Mouse (Mus musculus) spleen, adult 12 weeks (tissue): ENCODE results near the gene Yipf1.
"Not testable (repeated sequence)": the region's sequence is repeated elsewhere in the genome, so short reads cannot be mapped to it uniquely, and the experiment has no call there.

Experiments
- DNase-seq: peaks from one replicate; pipeline ENCODE4 v3.0.0; 2022; ENCODE audit warnings: low spot score

Gene Yipf1

GRCm38 (mm10) chr4:107323113-107323512 is 8.9 kb downstream of the Yipf1 start:
- DNase-seq = no peak

- no peak for DNase-seq
Observed at GRCm38 (mm10) chr4:107328530-107328929, 14.4 kb downstream of the Yipf1 start.

- DNase-seq = no peak
Observed at GRCm38 (mm10) chr4:107333514-107333913, 19.4 kb downstream of the Yipf1 start.

GRCm38 (mm10) chr4:107336356-107336755 is 22.2 kb downstream of the Yipf1 start:
- no peak for DNase-seq

- no peak for DNase-seq
Observed at GRCm38 (mm10) chr4:107337455-107337854, 23.3 kb downstream of the Yipf1 start.

- DNase-seq = no peak
Observed at GRCm38 (mm10) chr4:107341354-107341753, 27.2 kb downstream of the Yipf1 start.

- DNase-seq = no peak
Observed at GRCm38 (mm10) chr4:107344612-107345011, 30.4 kb downstream of the Yipf1 start.

- DNase-seq = no peak
Observed at GRCm38 (mm10) chr4:107347221-107347620, 33.1 kb downstream of the Yipf1 start.

- DNase-seq = no peak
Observed at GRCm38 (mm10) chr4:107348529-107349310, 34.6 kb downstream of the Yipf1 start.

- DNase-seq = no peak
Observed at GRCm38 (mm10) chr4:107349311-107350008, 35.3 kb downstream of the Yipf1 start.

- DNase-seq = no peak
Observed at GRCm38 (mm10) chr4:107351368-107351767, 37.2 kb downstream of the Yipf1 start.

- no peak for DNase-seq
Observed at GRCm38 (mm10) chr4:107353612-107354011, 39.4 kb downstream of the Yipf1 start.

GRCm38 (mm10) chr4:107354126-107354525 is 40.0 kb downstream of the Yipf1 start:
- DNase-seq = no peak

GRCm38 (mm10) chr4:107354543-107354942 is 40.4 kb downstream of the Yipf1 start:
- no peak for DNase-seq

GRCm38 (mm10) chr4:107357172-107357571 is 43.0 kb downstream of the Yipf1 start:
- not testable (repeated sequence) for DNase-seq

- DNase-seq = no peak
Observed at GRCm38 (mm10) chr4:107358460-107358859, 44.3 kb downstream of the Yipf1 start.

- no peak for DNase-seq
Observed at GRCm38 (mm10) chr4:107360457-107361145, 46.4 kb downstream of the Yipf1 start.

- DNase-seq = no peak
Observed at GRCm38 (mm10) chr4:107362755-107363154, 48.6 kb downstream of the Yipf1 start.

GRCm38 (mm10) chr4:107363573-107363972 is 49.4 kb downstream of the Yipf1 start:
- no peak for DNase-seq

GRCm38 (mm10) chr4:107364190-107364639 is 50.1 kb downstream of the Yipf1 start:
- DNase-seq = no peak

- not testable (repeated sequence) for DNase-seq
Observed at GRCm38 (mm10) chr4:107366408-107366807, 52.2 kb downstream of the Yipf1 start.

GRCm38 (mm10) chr4:107367567-107368314 is 53.6 kb downstream of the Yipf1 start, which contains the start of gene Ndc1:
Gene Ndc1, plus strand, starts transcription at chr4:107367784.
- peak; percentile 84 for DNase-seq
